Mouse (Mus musculus) forebrain, postnatal 0 days (tissue): ENCODE results near the gene Rsph1. TPM values are rescaled to one million over a fixed set of nuclear protein-coding genes. Genes with fewer than 3 reads are reported as not detected.

Source experiments
- ATAC-seq: fragments of 200-750 bp; cut with Nextera tagmentation; 2 replicates; pipeline ENCODE4 v1.8.0; 2017; ENCODE audit warnings: mild to moderate bottlenecking, moderate library complexity
- DNase-seq: peaks from one replicate; pipeline ENCODE4 v3.0.0-alpha.2; 2015
- H3K27ac ChIP-seq: fragments of 300-500 bp; sonication (generic); 2 replicates; pipeline ENCODE4 v1.5.1; 2014; ENCODE audit warnings: low read depth, mild to moderate bottlenecking, antibody characterized with exemption, low read length, moderate library complexity, mixed read lengths
- H3K27me3 ChIP-seq: fragments of 300-500 bp; sonication (generic); 2 replicates; pipeline ENCODE4 v1.6.1; 2014; ENCODE audit warnings: mild to moderate bottlenecking, low read length, mixed read lengths; ENCODE audit not compliant: insufficient read depth
- H3K36me3 ChIP-seq: fragments of 300-500 bp; sonication (generic); 2 replicates; pipeline ENCODE4 v1.6.1; 2014; ENCODE audit warnings: mild to moderate bottlenecking, moderate library complexity; ENCODE audit not compliant: insufficient read depth
- H3K4me1 ChIP-seq: fragments of 300-500 bp; sonication (generic); 2 replicates; pipeline ENCODE4 v1.6.1; 2014; ENCODE audit warnings: antibody characterized with exemption; ENCODE audit not compliant: insufficient read depth
- H3K4me2 ChIP-seq: fragments of 300-500 bp; sonication (generic); 2 replicates; pipeline ENCODE4 v1.6.1; 2014; ENCODE audit warnings: low read depth, mild to moderate bottlenecking, moderate library complexity
- H3K4me3 ChIP-seq: fragments of 300-500 bp; sonication (generic); 2 replicates; pipeline ENCODE4 v1.5.1; 2014; ENCODE audit warnings: low read depth, low read length, mixed read lengths
- H3K9ac ChIP-seq: fragments of 300-500 bp; sonication (generic); 2 replicates; pipeline ENCODE4 v1.6.1; 2014; ENCODE audit warnings: mild to moderate bottlenecking
- H3K9me3 ChIP-seq: fragments of 300-500 bp; sonication (generic); 2 replicates; pipeline ENCODE4 v1.6.1; 2016; ENCODE audit warnings: low read length
- CTCF ChIP-seq: sonication (generic); IDR thresholded peaks from 2 replicates; pipeline ENCODE4 v1.5.1; 2016; ENCODE audit warnings: antibody characterized with exemption, control low read depth, low read depth
- WGBS: fragments of 180-500 bp; shearing (Covaris S2); extraction: QIAGEN DNeasy Blood & Tissue Kit; methylation state at CpG from one replicate; pipeline ENCODE4 v1.1.7; 2014; 5-methylcytosine and 5-hydroxymethylcytosine counted together
- polyA plus RNA-seq: library from polyadenylated mRNA; unstranded; fragments of >200 nt; fragmentation: Nextera tagmentation; extraction: Ambion mirVana; gene quantifications from 2 replicates; pipeline ENCODE4 v1.2.1, GENCODE M21; 2015
- total RNA-seq: library from RNA; depleted of rRNA; stranded (reverse); fragments of >200 nt; gene quantifications from 2 replicates; pipeline ENCODE4 v1.2.3, GENCODE M21; 2014

Gene Rsph1
- total and polyA plus RNA-seq, 2 experiments from 2014 or later, result 6.0 to 11.3 TPM

- ATAC-seq (no peak), DNase-seq (no peak)
- H3K27ac ChIP-seq, result no peak overlapping the region
- no peak overlapping the region for H3K4me2 ChIP-seq
- H3K36me3 ChIP-seq, result 0 out of 2 replicates have a peak, but pooled peaks cover 4% of the 10 kb centered on the region
- H3K27me3 ChIP-seq, result no peaks in the 10 kb centered on the region
- no peak for TF ChIP-seq CTCF
- H3K9me3 ChIP-seq, result no peaks in the 10 kb centered on the region
- no peaks in the 10 kb centered on the region for H3K4me1 ChIP-seq
- H3K4me3 ChIP-seq, result no peak overlapping the region
- no peak overlapping the region for H3K9ac ChIP-seq
- WGBS, result 89% methylated on average over 10 of the region's 10 CpGs
Measured at GRCm38 (mm10) chr17:31312648-31313047, 35.5 kb upstream of the Rsph1 start.

GRCm38 (mm10) chr17:31311047-31311446 is 33.9 kb upstream of the Rsph1 start:
- Histone ChIP-seq H3K27ac (no peak overlapping the region), H3K4me3 (no peak overlapping the region), H3K9ac (no peak overlapping the region), H3K27me3 (no peaks in the 10 kb centered on the region), H3K36me3 (0 out of 2 replicates have a peak, but pooled peaks cover 4% of the 10 kb centered on the region), H3K4me1 (no peaks in the 10 kb centered on the region), H3K9me3 (no peaks in the 10 kb centered on the region), H3K4me2 (no peak overlapping the region)
- ATAC-seq, result no peak
- no peak for TF ChIP-seq CTCF
- 83% methylated on average over 9 of the region's 9 CpGs for WGBS
- no peak for DNase-seq

- 53% methylated on average over 6 of the region's 6 CpGs for WGBS
- Histone ChIP-seq H3K9ac (no peak overlapping the region), H3K4me2 (no peak overlapping the region), H3K4me1 (no peaks in the 10 kb centered on the region), H3K4me3 (no peak overlapping the region), H3K27me3 (no peaks in the 10 kb centered on the region), H3K36me3 (0 out of 2 replicates have a peak, but pooled peaks cover 3% of the 10 kb centered on the region), H3K9me3 (no peaks in the 10 kb centered on the region), H3K27ac (no peak overlapping the region)
- TF ChIP-seq CTCF, result no peak
- peak; percentile 48 for ATAC-seq
- DNase-seq, result no peak
Measured at GRCm38 (mm10) chr17:31309281-31309793, 32.2 kb upstream of the Rsph1 start.

GRCm38 (mm10) chr17:31308291-31308816 is 31.2 kb upstream of the Rsph1 start:
- DNase-seq, result no peak
- no peak for TF ChIP-seq CTCF
- Histone ChIP-seq H3K9me3 (no peaks in the 10 kb centered on the region), H3K27me3 (no peaks in the 10 kb centered on the region), H3K27ac (no peak overlapping the region), H3K4me3 (no peak overlapping the region), H3K4me2 (no peak overlapping the region), H3K36me3 (0 out of 2 replicates have a peak, but pooled peaks cover 3% of the 10 kb centered on the region), H3K4me1 (no peaks in the 10 kb centered on the region), H3K9ac (no peak overlapping the region)
- WGBS, result 93% methylated on average over 7 of the region's 7 CpGs
- no peak for ATAC-seq

- 91% methylated on average over 3 of the region's 3 CpGs for WGBS
- ATAC-seq, result no peak
- Histone ChIP-seq H3K4me1 (no peaks in the 10 kb centered on the region), H3K27ac (no peak overlapping the region), H3K27me3 (no peaks in the 10 kb centered on the region), H3K9me3 (no peaks in the 10 kb centered on the region), H3K4me3 (no peak overlapping the region), H3K36me3 (0 out of 2 replicates have a peak, but pooled peaks cover 3% of the 10 kb centered on the region), H3K9ac (no peak overlapping the region), H3K4me2 (no peak overlapping the region)
- no peak for TF ChIP-seq CTCF
- no peak for DNase-seq
Measured at GRCm38 (mm10) chr17:31307756-31308155, 30.6 kb upstream of the Rsph1 start.

- ATAC-seq, result no peak
- no peak for TF ChIP-seq CTCF
- 0 out of 2 replicates have a peak, but pooled peaks cover 3% of the 10 kb centered on the region for H3K36me3 ChIP-seq
Measured at GRCm38 (mm10) chr17:31305776-31306120, 28.6 kb upstream of the Rsph1 start.

GRCm38 (mm10) chr17:31304895-31305775 is 28.0 kb upstream of the Rsph1 start:
- no peak for TF ChIP-seq CTCF

More at GRCm38 (mm10) chr17:31305776-31306120, 28.6 kb upstream of the Rsph1 start:
- WGBS, result 65% methylated on average over 5 of the region's 5 CpGs
- Histone ChIP-seq H3K4me1 (no peaks in the 10 kb centered on the region), H3K9me3 (no peaks in the 10 kb centered on the region), H3K27ac (no peak overlapping the region), H3K4me2 (no peak overlapping the region), H3K4me3 (no peak overlapping the region), H3K9ac (no peak overlapping the region), H3K27me3 (no peaks in the 10 kb centered on the region)
- DNase-seq, result no peak

More at GRCm38 (mm10) chr17:31304895-31305775, 28.0 kb upstream of the Rsph1 start:
- H3K36me3 ChIP-seq, result 0 out of 2 replicates have a peak, but pooled peaks cover 3% of the 10 kb centered on the region
- H3K27ac ChIP-seq, result no peak overlapping the region
- H3K4me3 ChIP-seq, result no peak overlapping the region
- ATAC-seq, result no peak
- DNase-seq, result no peak
- no peak overlapping the region for H3K4me2 ChIP-seq
- no peaks in the 10 kb centered on the region for H3K27me3 ChIP-seq
- H3K9ac ChIP-seq, result no peak overlapping the region
- no peaks in the 10 kb centered on the region for H3K9me3 ChIP-seq
- WGBS, result 62% methylated on average over 12 of the region's 12 CpGs
- no peaks in the 10 kb centered on the region for H3K4me1 ChIP-seq
